Mouse (Mus musculus) urinary bladder, postnatal 36 days (tissue): Measurements from ENCODE around the gene 4930512M02Rik.
A peak's percentile ranks its signal among the peaks of the same experiment; 100 is the strongest.

ENCODE experiments used
- DNase-seq, 2 experiments: peaks; one replicate each; pipeline ENCODE4 v3.0.0; 2022; ENCODE audit warnings: low spot score in 2 of 2, mixed read lengths in 1 of 2

Gene 4930512M02Rik

DNA sequence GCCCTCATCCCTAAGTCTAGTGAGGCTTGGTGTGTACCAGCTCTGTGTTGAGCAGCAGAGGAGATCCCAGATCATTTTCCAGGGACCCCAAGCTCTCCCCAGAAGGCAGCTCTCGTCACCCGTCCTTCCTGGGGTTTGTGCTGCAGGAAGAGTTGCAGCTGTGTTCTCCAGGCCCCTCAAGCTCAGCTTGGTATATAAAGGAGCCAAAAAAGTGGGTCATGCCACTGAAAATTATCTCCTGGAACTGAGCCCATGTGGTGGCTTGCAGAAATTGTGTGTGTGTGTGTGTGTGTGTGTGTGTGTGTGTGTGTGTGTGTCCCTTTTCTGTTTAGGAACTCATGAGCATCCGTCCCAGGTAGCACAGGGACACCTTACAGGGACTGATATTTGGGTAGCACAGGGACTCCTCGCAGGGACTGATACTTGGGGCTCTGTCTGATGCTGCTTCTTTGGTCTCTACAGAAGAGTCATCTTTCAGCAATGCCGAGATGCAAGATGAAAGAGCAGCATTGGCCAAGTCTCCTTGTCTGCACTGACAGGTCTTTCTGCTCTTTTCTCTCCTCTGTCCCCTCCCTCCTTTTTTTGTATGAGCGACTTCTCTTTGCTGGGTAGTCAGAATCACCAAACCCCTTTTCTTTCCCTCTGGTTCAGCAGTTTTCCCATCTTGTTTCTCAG is 62.4 kb downstream of the 4930512M02Rik start:
- DNase-seq: no peak

DNA sequence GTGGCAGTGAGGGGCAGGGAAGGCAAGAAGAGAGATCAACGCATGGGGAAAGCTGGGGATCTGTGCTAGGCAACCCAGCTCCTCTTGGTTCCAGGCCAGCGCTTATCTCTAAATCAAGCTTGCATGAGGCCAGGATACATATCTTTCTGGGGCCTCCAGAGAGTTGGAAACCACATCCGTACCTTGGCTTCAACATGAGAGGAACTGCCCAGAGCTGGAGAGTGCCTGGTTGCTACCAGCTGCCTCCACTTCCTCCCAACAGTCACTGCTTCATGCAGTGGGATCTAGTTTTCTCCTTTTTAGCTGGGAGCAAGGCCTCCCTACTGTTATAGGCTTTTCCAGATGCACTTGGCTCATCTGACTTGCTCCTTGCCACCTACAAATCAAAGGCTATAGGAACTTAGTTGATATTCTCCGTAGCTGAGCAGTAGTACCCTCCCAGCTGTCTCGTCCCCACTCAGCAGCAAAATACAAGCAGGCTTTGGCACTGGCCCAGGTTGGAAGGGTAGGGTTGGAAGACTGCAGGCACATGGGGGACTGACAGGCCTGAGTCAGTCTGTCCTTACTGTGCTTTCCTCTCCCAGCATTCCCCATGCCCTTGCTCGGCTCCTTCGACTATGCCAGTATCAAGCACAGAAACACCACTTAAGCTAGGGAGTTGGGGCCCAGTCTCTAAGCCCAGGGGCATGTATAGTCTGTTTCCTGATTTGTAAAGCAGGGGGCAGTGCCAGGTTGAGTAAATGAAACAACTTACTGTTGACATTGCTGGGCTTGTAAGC is 63.2 kb downstream of the 4930512M02Rik start:
- peak in 1 of 2 experiments; percentile 1 for DNase-seq

DNA sequence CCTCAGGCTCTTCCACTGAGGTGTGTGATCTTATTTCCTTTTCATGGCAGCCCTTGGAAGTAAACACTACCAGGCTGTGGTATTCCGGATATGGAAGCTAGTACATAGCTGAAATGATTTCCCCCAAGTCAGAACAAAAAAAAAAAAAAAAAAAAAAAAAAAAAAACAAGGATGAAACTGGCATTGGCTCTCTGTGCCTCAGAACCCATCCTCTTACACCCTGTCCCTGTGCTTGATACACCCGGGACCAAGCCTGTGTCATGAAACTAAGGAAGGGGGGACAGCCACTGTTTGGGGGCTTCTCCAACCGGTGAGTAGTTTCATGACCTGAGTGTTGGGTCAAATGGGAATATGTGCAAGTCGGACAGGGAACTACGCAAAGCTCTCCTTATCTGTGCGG is 66.5 kb downstream of the 4930512M02Rik start:
- no peak for DNase-seq

DNA sequence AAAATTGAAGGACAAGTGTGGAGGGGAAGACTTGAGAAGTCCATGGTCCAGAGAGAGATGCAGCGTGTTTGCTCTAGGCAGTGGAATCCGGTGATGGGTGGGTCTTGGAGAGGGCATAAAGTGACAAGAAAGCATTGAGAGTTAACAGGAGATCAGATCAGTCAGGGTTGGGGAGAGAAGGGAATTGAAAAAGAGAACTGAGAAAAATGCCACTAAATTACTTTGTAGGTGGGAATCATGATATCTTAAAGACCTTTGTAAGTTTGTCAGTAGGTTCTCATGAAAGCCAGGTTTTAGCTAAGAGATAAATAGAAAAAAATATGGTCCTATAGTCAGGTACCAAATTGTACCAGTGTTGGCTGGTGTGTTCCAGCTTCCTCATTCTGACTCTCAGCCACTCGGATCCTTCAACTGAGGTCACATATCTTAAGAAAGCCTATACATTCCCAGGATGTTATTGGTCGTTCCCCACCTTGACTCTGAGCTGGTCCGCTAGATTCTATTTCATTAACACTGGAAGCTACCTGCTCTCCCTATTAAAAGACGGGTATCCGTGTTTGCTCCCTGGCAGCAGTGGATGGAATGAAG is 68.4 kb downstream of the 4930512M02Rik start:
- no peak for DNase-seq

DNA sequence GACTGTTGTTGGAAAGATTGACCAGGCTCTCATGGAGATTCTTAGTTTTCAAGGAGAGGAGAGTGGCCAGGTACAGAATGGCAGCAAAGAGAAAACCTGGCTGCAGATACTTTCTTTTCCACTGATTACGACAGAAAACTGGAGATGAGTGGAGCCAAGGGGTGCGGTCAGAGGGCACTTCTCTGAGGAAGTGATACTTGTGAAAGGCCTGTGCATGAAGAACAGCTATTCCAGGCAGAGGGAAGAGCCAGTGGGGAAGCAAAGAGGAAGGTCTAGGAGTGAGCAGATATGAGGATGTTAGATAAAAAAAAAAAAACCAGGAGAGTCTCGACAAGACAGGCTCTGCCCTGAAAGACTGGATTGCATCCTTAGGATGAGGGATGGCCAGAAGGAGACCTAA is 69.0 kb downstream of the 4930512M02Rik start:
- DNase-seq: no peak

DNA sequence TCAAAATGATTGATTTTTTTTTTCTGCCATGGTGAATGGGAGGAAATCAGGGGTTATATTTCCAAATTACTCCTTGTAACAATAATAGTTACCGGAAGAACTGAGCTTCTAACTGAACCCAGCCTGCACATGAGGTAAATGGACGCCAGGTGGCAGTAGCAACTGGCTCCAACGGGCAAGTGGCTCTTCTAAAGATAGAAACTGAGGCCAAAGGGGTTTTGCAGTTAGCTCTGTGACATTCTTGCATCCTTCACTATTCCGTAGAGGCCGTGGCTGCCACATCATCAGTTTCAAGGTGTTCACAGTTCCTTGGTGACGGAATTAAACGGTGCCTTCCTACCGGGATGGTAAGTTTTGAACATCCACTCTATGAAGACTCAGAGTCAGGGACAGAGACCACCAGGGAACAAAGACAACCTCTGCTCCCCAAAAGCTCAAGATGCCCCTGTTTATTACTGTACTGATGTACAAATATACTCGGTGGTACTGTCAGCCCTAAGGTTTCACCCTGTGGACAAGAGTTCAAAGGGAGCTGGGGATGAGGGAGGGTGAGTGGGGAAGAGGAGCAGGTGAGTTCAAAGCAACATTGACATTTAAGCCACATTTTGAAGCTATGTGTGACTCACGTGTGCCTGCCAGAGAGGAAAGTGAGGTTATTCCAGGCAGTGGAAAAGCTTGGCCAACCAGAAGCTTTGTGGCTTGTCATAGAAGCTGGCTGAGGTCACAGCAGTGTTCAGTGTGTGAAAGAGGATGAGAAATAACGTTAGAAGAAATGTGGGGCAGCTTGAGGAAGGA is 70.3 kb downstream of the 4930512M02Rik start:
- peak; percentile 23 to 51 for DNase-seq

DNA sequence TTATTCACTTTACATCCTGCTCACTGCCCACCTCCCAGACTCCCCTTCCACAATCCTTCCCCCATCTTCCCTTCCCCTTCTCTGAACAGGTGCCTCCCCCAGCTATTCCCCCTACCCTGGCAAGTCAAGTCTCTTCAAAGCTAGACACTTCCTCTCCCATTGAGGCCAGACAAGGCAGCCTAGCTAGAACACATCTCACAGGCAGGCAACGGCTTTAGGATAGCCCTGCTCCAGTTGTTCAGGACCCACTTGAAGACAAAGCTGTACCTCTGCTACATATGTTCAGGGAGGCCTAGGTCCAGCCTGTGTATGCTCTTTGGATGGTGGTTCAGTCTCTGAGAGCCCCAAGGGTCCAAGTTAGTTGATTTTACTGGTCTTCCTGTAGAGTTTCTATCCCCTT is 71.4 kb downstream of the 4930512M02Rik start:
- DNase-seq: no peak

DNA sequence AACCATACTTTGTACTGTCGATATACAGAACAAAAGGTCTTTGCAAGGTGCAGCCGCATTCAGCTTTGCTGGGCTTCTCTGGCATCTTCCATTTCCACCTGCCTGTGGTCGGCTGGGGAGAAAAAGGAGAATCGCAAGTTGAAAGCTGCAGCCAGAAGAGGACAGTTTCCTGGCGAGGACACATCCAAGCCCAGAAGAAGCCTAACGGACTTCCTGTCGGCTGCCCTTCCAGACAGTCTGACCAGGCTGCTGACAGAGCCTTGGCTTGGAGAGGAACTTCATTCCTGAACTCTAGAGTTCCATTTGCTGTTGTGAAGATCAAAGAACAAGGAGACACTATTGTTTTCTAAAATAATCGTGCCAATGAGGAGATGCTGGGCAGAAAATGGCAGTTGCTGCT is 72.1 kb downstream of the 4930512M02Rik start:
- no peak for DNase-seq

DNA sequence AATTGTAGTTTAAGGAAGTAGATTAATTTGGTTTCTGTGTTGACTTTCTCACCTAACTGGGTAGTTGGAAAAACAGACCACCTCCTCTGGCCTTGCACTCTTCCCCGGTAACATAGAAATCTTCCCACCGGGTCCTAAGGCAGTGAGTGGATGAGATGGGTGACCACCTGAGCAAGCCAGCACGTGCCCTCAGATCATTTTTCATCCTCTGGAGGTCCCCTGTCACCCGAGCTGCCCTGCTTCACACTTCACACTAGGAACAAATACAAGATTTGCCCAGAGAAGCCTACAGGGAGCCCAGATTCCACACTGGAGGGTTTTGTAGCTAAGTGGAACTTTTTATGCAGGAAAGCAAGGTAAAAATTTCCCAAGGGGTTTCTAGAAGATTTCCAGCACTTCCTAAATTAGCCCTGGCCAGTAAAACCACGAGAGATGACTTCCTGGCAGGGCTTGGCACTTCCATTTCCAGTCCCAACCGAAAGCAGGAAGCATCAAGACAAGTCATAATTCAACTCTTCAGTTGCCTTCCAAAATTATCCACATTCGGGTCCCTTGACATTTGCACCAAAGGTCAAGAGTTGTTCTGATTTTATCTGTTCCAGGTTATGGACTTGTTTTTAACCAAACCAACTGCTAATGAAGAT is 79.9 kb downstream of the 4930512M02Rik start:
- DNase-seq: no peak

DNA sequence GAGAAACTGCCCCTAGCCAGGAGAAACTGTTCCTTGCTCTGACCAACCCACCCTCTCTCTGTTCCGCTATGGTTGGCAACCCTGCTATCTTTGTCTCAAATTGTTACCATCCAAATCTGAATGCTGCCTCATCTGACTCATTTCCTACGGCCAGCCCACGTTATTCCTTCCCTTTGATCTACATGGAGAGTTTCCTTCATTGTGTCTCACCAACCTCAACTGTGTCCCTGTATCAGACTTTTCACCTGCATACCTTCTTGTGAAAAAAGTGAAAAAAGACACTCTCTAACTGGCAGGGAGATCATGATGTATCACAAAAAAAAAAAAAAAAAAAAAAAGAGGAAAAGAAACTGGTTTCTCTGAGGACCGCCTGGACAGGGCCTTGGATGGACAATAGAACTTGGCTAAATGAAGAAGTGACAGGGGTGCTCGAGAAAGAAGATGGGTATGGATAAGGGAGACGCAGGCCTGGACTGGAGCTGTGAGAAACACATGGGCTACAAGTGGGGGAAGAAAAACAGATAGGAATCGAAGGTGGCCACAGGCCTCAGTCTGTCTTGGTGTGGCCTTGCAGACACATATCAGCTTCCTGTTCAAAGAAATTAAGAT is 80.6 kb downstream of the 4930512M02Rik start:
- DNase-seq: no peak

DNA sequence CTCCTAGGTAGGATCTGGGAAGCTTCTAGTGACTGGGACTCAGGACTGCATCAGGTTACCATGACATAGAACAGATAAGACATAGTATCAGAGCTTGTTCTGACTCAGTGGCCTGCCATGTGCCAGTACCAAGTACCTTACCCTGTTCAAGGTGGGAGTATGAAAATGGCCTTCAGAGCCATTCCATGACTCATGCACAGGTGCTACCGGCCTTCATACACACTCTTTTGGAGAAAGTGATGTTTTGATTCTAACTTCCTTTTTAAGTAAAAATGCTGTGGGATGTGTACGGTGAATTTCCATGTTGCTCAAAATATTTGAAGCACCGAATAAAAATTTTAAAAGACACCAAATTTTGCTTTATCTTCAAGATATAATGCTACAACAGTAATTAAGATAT is 81.7 kb downstream of the 4930512M02Rik start:
- DNase-seq: no peak
